Mouse (Mus musculus): ENCODE results near the gene Olig2.
"Not testable (repeated sequence)": the region's sequence is repeated elsewhere in the genome, so short reads cannot be mapped to it uniquely, and the experiment has no call there.

Gene Olig2

DNA sequence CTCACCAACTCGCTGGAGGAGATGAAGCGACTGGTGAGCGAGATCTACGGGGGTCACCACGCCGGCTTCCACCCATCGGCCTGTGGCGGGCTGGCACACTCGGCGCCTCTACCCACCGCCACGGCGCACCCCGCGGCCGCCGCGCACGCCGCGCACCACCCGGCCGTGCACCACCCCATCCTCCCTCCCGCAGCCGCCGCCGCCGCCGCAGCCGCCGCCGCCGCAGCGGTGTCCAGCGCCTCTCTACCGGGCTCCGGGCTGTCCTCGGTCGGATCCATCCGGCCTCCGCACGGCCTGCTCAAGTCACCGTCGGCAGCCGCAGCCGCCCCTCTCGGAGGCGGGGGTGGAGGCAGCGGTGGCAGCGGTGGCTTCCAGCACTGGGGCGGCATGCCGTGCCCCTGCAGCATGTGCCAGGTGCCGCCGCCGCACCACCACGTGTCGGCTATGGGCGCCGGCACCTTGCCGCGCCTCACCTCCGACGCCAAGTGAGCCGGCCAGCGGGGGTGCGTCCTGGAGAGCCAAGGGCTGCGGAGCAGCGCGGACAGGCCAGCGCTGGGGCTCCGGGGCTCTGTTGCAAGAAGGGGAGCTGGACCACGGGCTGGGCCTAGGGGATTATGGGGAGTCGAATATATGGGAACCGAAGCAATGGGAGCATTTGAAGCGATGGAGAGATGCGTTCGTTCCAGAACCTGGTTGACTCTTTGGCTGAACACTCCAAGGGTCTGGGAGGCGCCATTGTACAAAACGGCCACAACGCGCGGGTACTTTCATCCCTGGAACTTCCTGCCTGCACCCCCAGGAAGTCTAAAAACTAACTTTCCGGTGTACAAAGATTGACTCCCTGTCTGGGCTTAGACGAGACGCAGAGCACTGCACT, 1.9 kb downstream of the Olig2 start:
- DNase-seq, result no peak

DNA sequence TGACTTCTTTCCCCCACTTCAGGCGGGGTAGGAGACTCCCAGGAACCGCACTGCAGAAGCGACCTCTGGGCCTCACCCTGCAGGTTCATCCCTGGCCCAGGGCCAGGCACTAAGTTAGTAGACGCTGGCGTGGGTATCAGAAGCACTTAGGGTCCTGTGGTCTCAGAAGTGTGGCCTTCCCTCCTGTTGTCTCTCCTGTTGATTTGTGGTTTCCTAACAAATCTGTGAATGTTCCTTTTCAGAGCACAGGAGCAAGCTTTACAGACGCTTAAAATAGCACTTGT, 2.4 kb downstream of the Olig2 start:
- DNase-seq, result no peak

DNA sequence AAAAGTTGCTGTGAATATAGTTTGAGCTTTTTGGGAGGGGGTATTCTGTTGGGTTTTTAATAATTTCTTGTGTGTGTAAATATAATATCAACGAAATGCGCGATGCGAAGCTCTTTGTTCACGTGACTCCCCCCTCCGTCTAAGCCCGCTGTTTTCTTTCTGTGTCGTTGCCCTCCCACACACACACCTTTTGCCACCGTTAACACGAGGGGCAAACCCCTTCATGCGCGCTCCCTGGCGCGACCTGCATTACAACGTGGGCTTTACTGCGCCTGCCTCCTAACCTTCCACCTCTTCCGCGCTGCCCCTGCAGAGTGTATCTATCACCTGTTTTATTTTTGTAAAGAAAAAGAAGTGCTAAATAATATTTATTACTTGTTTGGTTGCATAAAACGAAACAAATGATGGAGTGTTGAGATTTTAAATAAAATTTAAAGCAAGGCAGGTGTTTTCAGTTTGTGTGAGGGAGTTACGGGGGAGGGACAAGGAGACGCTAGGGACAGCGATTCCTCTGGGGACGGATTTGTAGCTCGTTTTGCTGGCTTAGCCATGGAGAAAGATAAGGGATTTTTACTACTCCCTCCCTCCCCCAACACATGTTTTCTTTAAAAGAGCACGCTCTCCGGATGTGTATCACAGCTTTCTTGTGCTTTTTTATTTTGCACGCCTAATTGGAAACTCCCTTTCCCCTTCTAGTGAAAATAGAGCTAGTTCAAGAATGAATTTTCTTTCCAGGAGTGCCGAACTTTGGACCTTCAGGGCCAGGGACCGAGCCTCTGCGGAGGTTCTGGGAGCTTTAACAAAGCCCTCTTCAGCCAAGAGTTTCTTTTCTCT, 3.2 kb downstream of the Olig2 start:
- DNase-seq, result no peak

DNA sequence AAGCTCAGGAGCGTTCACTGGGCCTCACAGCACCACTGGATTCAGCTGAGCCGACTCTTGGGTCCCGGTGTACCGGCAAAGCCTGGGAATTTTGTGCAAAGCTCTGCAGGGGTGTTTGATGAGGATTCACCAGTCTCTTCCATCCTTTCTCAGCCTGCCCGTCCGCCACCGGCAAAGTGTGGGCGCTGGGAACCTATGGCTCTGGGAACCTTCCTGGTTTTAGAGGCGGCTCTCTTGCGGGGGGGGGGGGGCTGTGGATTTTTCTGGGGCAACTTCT, 3.8 kb downstream of the Olig2 start:
- no peak for DNase-seq

DNA sequence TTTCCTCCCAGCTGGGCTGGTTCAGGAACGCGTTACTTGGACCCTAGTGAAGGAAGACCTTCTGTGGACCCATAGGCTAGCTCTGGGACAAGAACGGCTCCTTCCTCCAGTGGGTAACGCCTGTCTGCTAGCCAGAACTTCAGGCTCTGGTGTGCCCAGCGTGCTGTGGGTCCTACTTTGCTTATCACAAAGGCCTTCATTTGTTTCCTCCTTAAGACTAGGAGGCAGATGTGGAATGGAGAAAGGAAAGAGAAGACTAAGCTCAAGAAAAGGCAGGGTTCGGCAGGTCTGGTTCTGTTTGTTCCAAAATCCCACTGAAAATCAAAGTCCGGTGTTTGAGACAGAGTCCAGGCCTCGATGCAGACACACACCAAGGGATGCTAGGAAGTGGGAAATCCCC, 4.4 kb downstream of the Olig2 start:
- DNase-seq, result no peak

DNA sequence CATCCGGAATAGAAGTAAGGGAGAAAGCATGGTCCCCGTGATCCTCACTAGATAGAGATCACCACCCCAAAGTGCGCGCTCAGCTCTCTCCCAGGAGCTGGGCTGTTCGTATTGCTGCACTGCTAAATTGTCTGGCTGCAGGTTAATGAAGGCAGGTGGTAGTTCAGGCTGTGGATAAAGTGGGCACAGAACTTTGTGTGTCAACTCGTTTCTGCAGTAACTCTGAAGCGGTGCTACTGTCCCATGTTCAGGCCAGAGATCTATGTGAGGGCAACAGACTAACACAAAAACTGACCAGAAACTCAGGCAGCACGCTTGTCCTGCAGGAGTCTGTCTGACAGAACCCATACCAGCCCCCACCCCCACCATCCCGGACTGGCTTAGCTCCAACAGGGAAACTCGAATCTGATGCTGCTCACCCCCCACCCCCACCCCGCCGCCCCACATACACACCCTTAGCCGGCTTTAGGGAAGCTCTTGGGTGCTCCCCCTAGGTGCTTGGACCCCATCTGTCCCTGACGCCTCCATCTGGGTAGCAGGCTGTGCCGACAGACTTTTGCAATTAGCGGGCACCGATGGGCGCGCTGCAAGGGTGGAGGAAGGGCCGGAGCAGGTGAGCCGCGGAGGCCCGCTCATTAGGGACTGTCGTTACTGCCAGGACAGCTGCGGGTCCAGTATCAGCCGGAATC, 6.7 kb downstream of the Olig2 start:
- DNase-seq, result no peak

DNA sequence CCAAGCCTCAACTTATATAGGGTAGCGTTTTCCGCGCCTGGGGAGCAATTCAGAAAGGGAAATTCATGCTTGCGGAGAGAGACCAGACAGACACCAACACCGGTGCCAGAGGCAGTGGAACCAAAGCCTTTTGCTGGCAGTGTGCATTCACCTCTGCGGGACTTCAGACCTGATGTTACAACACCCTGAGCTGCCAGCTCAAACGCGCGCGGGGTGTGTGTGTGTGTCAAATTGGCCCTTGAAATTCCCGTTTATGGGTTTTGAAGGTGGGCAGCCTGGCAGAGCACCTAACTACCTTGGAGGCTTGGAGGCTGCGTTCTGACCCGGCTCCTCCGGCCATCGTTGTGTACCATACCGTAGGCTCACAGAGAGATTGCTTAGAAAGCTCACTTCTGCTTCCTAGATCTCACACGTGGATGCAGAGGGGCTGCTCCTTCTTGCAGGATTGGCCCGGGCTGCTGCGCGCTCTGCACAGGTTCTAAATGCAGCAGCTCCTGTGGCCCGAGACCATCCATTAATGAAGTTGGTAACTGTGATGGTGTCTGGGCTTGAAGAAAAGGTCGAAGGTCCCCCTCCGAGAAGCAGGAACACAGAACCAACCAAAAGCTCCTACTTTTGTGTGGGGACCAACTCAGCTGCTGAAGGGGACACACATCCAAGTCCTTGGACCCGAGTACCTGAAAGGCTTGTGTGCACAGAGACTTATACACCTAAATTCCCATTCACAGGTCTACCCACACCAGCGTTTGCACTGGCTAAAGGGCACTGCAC, 7.4 kb downstream of the Olig2 start:
- DNase-seq, result no peak

DNA sequence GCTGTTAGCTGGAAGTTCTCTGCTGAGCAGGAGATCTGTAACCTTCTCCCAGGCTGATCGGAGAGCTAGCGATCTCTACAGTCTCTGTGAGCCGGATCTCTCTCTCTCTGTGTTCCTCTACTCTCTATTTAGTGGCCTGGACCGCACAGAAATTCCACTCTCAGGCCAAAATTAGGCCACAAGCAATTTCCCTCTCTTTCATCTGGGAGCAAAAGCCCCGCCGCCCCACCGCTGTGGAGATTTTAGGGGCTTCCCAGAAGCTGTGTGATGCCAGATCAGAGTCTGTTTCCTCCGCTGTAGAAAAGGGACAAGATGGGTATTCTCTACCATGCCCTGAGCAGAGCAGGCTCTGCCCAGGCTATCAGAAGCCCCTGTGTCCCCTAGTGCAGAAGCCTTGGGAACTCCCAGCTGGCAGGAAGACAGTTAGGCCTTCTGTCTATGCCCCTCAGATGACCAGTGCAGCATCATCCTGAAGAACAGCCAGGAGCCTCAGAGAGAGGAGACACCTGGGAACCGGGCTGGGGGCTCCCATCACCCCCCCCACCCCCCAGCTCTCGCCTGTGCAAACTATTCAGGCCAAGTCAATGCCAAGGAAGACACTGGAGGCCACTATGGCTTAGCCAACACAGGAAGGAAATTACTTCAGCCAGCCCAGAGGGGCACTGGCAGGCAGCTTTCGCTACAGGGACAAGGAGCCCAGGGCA, 8.1 kb downstream of the Olig2 start:
- no peak for DNase-seq

DNA sequence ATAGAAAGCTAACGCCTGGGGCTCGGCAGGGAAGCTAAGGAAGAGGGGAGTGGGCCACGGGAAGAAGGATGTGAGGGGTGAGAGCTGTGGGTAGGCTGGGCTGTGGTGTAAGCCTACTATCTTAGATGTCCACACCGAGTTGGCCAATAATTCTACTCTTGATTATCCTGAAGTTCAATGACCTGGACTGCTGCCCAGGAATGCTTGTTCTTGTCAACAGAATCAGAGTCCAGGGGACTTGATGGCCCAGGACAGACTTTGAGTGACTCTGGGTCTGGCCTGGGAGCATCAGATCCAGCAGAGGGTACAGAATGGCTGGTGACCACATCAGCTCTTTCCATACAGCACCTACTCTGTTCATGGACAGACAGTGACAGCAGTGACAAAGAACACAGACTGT, 13.8 kb downstream of the Olig2 start:
- DNase-seq, result no peak

DNA sequence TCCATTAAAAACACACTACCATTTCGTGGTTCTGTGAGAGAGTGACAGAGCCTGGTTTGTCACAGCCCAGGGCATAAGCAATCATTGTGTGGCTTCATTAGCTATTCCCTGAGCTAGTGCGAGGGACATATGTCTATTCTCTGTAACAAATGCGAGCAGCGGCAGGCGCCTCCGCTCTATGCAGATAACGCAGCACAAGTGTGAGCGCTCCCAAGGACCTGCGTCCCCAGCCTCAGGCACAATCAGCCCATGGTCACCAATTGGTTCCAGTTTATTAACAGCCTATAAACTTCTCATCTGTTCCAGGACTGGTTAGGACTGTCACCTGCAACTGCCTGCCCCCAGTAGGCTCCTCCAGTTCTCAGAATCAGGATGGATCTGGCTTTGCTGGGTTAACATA, 21.0 kb downstream of the Olig2 start:
- no peak for DNase-seq

DNA sequence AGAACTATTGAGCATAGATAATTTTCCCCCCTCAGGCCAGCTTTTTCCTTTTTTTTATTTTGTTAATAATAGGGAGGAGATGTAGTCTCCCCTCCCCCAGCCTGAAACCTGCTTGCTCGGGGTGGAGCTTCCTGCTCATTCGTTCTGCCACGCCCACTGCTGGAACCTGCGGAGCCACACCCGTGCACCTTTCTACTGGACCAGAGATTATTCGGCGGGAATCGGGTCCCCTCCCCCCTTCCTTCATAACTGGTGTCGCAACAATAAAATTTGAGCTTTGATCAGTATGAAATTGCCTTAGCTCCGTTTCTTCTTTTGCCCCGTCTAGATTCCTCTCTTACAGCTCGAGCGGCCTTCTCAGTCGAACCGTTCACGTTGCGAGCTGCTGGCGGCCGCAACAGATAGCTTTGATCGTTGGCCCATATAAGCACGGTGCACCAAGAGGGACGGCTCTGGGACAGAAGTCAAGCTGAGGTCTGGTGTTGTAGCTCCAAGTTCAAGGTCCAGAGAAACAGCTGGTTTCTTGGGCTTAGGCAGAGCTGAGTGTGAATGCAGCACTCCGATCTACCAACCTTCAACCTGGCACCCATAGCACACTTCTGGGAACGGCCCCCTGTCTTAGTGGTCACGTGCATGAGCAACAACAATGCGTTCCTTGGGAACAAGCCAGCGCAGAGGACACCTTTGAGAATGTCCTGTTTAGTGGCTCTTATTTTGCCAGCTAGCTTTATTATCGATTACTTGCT, 30.3 kb downstream of the Olig2 start:
- not testable (repeated sequence) for DNase-seq

DNA sequence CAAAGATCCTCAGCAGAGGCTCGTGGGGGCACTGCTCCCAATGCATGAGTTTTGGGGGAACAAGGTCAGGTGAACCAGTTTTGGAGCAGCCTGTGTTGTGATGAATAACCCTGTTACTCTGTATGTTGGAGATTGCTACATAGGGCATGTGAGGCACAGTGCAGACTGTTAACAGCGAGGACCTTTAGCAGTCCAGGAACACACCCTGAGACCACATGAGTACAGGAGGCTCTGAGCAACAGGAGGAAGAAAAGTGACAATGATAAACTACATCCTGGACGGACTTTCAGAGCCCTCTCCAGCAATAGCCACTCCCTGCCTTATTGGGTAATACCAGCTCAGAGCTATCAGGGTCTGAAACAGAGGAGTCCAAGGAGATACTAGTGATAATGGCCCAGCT, 33.7 kb downstream of the Olig2 start:
- DNase-seq, result no peak

DNA sequence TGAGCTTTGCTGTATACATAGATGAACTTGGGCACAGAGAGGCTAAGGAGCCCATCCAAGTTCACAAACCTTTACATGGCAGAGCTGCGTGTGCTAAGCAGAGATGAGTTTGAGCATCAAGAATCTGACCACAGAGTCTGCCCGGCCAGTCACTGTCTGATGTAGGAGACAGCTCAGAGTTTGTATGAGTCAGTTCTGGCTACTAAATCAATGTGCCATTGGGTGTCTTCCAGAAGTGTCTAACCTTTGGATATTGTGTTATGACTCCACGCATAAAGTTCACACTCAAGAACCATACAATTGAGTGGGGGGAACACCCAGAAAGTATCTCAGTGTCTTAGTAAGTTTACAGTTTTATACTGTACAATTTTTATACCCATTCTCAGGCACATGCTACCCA, 35.6 kb downstream of the Olig2 start:
- no peak for DNase-seq

DNA sequence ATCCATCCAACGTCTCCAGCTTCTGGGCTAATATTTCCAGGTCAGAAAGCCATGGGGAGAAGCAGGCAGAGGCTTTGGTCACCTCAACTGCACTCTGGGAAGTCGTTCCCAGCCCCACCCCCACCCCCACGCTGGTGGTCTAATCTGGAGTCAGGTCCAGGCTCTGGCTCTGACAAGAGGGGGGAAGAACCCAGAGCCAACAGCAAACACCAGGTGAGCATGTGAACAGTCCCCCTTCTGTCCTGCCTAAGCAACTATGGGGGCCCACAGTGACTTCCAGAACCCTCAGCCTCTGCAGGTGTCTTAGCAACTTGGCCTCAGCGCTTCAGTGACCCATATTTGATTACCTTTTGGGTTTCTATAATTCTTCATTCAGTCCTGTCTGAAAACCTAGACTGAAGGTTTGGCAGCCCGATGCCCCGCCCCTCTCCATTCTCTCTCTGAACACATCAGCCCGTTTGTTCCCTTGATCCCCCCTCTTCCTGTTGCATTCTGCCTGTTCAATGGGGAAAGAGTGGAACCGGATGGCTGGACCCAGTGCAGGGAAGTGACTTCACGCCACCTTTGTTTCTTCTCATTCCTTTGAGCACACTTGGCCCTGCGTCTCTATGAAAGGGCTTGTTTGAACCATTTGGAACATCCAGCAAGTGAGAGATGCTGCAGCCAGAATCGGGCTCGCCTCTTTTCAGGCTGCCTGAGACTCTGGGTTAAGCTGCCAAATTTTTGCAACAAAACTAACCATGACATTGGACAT, 37.4 kb downstream of the Olig2 start:
- no peak for DNase-seq

DNA sequence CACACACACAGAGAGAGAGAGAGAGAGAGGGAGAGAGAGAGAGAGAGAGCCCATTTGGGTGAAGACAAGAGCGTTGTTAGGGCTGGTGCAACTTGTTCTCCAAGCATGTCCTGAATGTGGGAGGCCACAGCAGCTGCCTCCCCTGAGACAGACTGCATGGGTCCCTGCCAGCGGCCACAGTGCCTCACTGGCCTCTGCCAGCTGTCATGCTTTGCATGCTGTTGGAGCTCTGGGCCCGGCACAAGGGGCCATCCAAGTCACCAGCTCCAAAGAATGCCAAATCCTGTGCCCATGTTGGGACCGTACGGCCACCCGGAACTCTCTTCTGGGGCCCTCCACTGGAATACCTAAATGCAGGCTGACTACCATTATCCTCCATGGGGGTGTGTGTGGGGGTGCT, 40.7 kb downstream of the Olig2 start:
- no peak for DNase-seq

DNA sequence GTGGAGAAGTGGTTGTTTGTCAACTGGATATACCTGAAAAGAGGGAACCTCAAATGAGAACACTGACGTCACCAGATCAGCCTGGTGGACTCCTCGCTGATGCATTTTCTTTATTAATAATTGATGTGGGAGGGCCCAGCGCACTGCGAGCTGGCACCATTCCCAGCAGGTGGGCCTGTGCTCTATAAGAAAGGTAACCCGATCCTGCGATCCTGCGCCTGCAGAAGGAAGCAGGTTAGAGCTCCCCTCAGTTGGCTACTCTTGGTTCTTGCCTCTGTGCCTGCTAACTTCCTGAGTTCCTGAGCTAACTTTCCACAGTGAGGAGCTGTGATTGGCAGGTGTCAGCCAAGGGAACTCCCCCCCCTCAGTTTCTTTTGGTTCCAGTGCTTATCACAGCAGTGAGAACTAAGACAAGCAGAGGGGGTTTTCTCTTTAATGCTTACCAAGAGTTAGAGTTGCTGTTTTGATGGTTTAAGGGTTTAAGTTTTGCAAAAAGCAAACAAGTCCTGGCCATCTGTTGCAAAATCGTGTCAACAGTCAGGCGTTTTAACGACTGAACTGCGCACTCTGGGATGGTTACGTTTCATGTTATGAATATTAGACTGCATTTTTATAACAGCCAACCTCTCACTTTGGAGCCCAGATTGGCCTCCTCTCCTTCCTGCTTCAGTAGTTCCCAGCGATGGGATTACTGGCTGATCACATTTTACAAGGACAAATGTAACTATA, 43.6 kb downstream of the Olig2 start:
- no peak for DNase-seq

DNA sequence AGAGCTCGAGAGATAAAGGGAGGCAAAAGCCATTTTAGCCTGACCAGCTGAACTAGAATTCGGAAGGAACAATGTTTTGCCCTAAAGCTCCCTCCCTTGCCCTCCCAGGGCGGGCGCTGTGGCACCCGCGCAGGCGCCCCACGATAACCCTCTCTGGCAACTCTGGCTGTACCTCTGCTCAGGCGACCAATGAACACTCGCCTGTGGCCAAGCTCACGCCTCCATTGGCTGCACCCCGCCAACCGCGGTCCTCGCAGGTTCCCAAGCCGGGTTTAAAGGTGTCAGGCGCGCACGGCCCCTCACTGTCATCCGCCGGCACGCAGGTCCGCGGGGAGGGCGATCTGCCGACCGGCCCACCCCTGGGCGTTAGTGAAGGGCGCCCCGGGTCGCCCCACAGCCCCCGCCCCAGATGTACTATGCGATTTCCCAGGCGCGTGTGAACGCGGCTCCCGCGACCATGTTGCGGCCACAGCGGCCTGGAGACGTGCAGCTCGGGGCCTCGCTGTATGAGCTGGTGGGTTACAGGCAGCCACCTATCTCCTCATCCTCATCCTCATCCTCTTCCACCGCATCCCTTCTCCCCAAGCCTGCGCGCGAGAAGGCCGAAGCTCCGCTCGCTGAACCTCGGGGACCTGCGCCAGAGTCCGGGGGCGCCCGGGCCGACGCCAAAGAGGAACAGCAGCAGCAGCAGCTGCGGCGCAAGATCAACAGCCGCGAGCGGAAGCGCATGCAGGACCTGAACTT, 44.4 kb downstream of the Olig2 start, which contains the start of gene Olig1:
Olig1 (plus strand) TSS at position 305 of the 744 bp plus-strand sequence.
- no peak for DNase-seq

DNA sequence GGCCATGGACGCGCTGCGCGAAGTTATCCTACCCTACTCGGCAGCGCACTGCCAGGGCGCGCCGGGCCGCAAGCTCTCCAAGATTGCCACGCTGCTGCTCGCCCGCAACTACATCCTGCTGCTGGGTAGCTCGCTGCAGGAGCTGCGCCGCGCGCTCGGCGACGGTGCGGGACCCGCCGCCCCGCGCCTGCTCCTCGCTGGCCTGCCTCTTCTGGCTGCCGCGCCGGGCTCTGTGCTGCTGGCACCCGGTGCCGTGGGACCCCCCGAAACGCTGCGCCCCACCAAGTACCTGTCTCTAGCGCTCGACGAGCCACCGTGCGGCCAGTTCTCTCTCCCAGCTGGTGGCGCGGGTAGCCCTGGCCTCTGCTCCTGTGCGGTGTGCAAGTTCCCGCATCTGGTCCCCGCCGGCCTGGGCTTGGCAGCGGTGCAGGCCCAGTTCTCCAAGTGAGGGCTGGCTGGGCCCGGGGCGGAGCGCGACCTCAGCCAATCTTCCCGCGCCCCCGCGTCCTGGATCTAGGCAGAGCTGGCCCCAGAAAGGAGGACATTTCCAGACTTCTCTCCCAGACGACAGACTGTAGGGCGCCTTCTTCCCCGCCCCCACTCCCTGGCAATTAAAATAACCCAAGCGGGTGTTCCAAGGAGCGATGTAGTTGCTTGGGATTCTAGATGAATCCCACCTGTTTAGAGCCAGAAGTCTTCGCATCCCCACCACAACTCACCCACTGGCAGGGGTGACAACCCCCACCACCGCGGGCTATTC, 45.1 kb downstream of the Olig2 start:
- no peak for DNase-seq
